Mouse (Mus musculus) forebrain, embryonic 11.5 days (tissue): Measurements from ENCODE around the gene Scn10a. TPM values are rescaled to one million over a fixed set of nuclear protein-coding genes. Genes with fewer than 3 reads are reported as not detected.

Experiments used
- ATAC-seq: fragments of 200-750 bp; cut with Nextera tagmentation; replicated peaks from 2 replicates; pipeline ENCODE4 v1.8.0; 2017; ENCODE audit warnings: moderate TSS enrichment; ENCODE audit not compliant: low FRiP score
- DNase-seq: peaks from one replicate; pipeline ENCODE4 v3.0.0-alpha.2; 2017; ENCODE audit warnings: low spot score
- H3K27ac ChIP-seq: fragments of 300-500 bp; sonication (generic); 2 replicates; pipeline ENCODE4 v1.5.1; 2014; ENCODE audit warnings: low read depth, low read length
- H3K27me3 ChIP-seq: fragments of 300-500 bp; sonication (generic); 2 replicates; pipeline ENCODE4 v1.6.1; 2014; ENCODE audit warnings: mild to moderate bottlenecking, low read length, mixed read lengths; ENCODE audit not compliant: control insufficient read depth, insufficient read depth
- H3K36me3 ChIP-seq: fragments of 300-500 bp; sonication (generic); 2 replicates; pipeline ENCODE4 v1.6.1; 2014; ENCODE audit warnings: mild to moderate bottlenecking, low read length, moderate library complexity, mixed read lengths; ENCODE audit not compliant: control insufficient read depth, insufficient read depth
- H3K4me1 ChIP-seq: fragments of 300-500 bp; sonication (generic); replicated peaks from 2 replicates; pipeline ENCODE4 v1.6.1; 2014; ENCODE audit warnings: low read length, mixed read lengths; ENCODE audit not compliant: control insufficient read depth, insufficient read depth
- H3K4me2 ChIP-seq: fragments of 300-500 bp; sonication (generic); 2 replicates; pipeline ENCODE4 v1.6.1; 2014; ENCODE audit warnings: low read depth, mild to moderate bottlenecking, low read length, moderate library complexity, mixed read lengths; ENCODE audit not compliant: severe bottlenecking
- H3K4me3 ChIP-seq: fragments of 300-500 bp; sonication (generic); 2 replicates; pipeline ENCODE4 v1.5.1; 2014; ENCODE audit warnings: low read depth, low read length
- H3K9ac ChIP-seq: fragments of 300-500 bp; sonication (generic); 2 replicates; pipeline ENCODE4 v1.6.1; 2014; ENCODE audit warnings: low read length
- H3K9me3 ChIP-seq: fragments of 300-500 bp; sonication (generic); 2 replicates; pipeline ENCODE4 v1.6.1; 2016; ENCODE audit warnings: low read length, mixed read lengths; ENCODE audit not compliant: control insufficient read depth
- WGBS: fragments of 180-500 bp; shearing (Covaris S2); extraction: QIAGEN DNeasy Blood & Tissue Kit; methylation state at CpG from one replicate; pipeline ENCODE4 v1.1.7; 2014; 5-methylcytosine and 5-hydroxymethylcytosine counted together
- polyA plus RNA-seq: library from polyadenylated mRNA; unstranded; fragments of >200 nt; fragmentation: Nextera tagmentation; extraction: Ambion mirVana; gene quantifications from 2 replicates; pipeline ENCODE4 v1.2.1, GENCODE M21; 2014

The Scn10a gene
- polyA plus RNA-seq, 1 experiment from 2014 or later, result not detected

- H3K27ac ChIP-seq, result no peak overlapping the region
- H3K4me2 ChIP-seq, result no peak overlapping the region
- no peak for DNase-seq
- no peak overlapping the region for H3K9ac ChIP-seq
- no peaks in the 10 kb centered on the region for H3K9me3 ChIP-seq
- no peaks in the 10 kb centered on the region for H3K27me3 ChIP-seq
- H3K4me3 ChIP-seq, result no peak overlapping the region
- H3K4me1 ChIP-seq, result no peaks in the 10 kb centered on the region
- WGBS, result 68% methylated on average over 1 of the region's 1 CpGs
- ATAC-seq, result no peak
- H3K36me3 ChIP-seq, result no peaks in the 10 kb centered on the region
Measured at GRCm38 (mm10) chr9:119664109-119664508, 55.0 kb downstream of the Scn10a start.

- no peak overlapping the region for H3K27ac ChIP-seq
- DNase-seq, result no peak
- 83% methylated on average over 6 of the region's 6 CpGs for WGBS
Measured at GRCm38 (mm10) chr9:119656111-119656510, 63.0 kb downstream of the Scn10a start.

GRCm38 (mm10) chr9:119653758-119654157 lies 65.4 kb downstream of the Scn10a start:
- DNase-seq (no peak), ATAC-seq (no peak)
- Histone ChIP-seq H3K4me2 (no peak overlapping the region), H3K4me1 (no peaks in the 10 kb centered on the region), H3K27ac (no peak overlapping the region), H3K4me3 (no peak overlapping the region), H3K36me3 (no peaks in the 10 kb centered on the region), H3K9me3 (no peaks in the 10 kb centered on the region), H3K9ac (no peak overlapping the region), H3K27me3 (no peaks in the 10 kb centered on the region)
- 63% methylated on average over 5 of the region's 5 CpGs for WGBS

More at GRCm38 (mm10) chr9:119656111-119656510, 63.0 kb downstream of the Scn10a start:
- H3K4me3 ChIP-seq, result no peak overlapping the region
- no peak overlapping the region for H3K9ac ChIP-seq
- no peaks in the 10 kb centered on the region for H3K27me3 ChIP-seq
- H3K4me2 ChIP-seq, result no peak overlapping the region
- no peak for ATAC-seq
- H3K4me1 ChIP-seq, result no peaks in the 10 kb centered on the region
- no peaks in the 10 kb centered on the region for H3K36me3 ChIP-seq
- H3K9me3 ChIP-seq, result no peaks in the 10 kb centered on the region

- Histone ChIP-seq H3K4me1 (no peaks in the 10 kb centered on the region), H3K9ac (no peak overlapping the region), H3K36me3 (no peaks in the 10 kb centered on the region), H3K4me2 (no peak overlapping the region), H3K9me3 (no peaks in the 10 kb centered on the region), H3K27ac (no peak overlapping the region), H3K27me3 (no peaks in the 10 kb centered on the region), H3K4me3 (no peak overlapping the region)
- ATAC-seq (peak; percentile 75; the same call in 1 of the 2 replicates), DNase-seq (peak; percentile 89)
- 60% methylated on average over 8 of the region's 8 CpGs for WGBS
Measured at GRCm38 (mm10) chr9:119646942-119647547, 72.1 kb downstream of the Scn10a start.

GRCm38 (mm10) chr9:119641985-119642384 lies 77.1 kb downstream of the Scn10a start:
- H3K4me1 ChIP-seq, result no peaks in the 10 kb centered on the region
- no peak overlapping the region for H3K9ac ChIP-seq
- H3K4me3 ChIP-seq, result no peak overlapping the region
- no peaks in the 10 kb centered on the region for H3K36me3 ChIP-seq
- H3K27ac ChIP-seq, result no peak overlapping the region
- H3K9me3 ChIP-seq, result no peaks in the 10 kb centered on the region
- WGBS, result 87% methylated on average over 6 of the region's 6 CpGs
- DNase-seq (no peak), ATAC-seq (no peak)
- H3K27me3 ChIP-seq, result no peaks in the 10 kb centered on the region
- no peak overlapping the region for H3K4me2 ChIP-seq

- no peak overlapping the region for H3K4me2 ChIP-seq
- ATAC-seq, result no peak
- H3K9ac ChIP-seq, result no peak overlapping the region
- DNase-seq, result no peak
- H3K36me3 ChIP-seq, result no peaks in the 10 kb centered on the region
- no peaks in the 10 kb centered on the region for H3K9me3 ChIP-seq
- no peak overlapping the region for H3K4me3 ChIP-seq
- no peak overlapping the region for H3K27ac ChIP-seq
- WGBS, result 84% methylated on average over 11 of the region's 11 CpGs
- H3K27me3 ChIP-seq, result no peaks in the 10 kb centered on the region
- 0 out of 2 replicates have a peak, but pooled peaks cover 2% of the 10 kb centered on the region for H3K4me1 ChIP-seq
Measured at GRCm38 (mm10) chr9:119634216-119634843, 84.8 kb downstream of the Scn10a start.

- H3K27me3 ChIP-seq, result no peaks in the 10 kb centered on the region
- 0 out of 2 replicates have a peak, but pooled peaks cover 2% of the 10 kb centered on the region for H3K4me1 ChIP-seq
- no peaks in the 10 kb centered on the region for H3K36me3 ChIP-seq
- ATAC-seq (no peak), DNase-seq (no peak)
- H3K9me3 ChIP-seq, result no peaks in the 10 kb centered on the region
- H3K9ac ChIP-seq, result no peak overlapping the region
- 81% methylated on average over 5 of the region's 5 CpGs for WGBS
- no peak overlapping the region for H3K4me3 ChIP-seq
- no peak overlapping the region for H3K4me2 ChIP-seq
- no peak overlapping the region for H3K27ac ChIP-seq
Measured at GRCm38 (mm10) chr9:119633475-119633874, 85.6 kb downstream of the Scn10a start.

GRCm38 (mm10) chr9:119632801-119633200 lies 86.3 kb downstream of the Scn10a start:
- H3K36me3 ChIP-seq, result no peaks in the 10 kb centered on the region
- H3K4me1 ChIP-seq, result 0 out of 2 replicates have a peak, but pooled peaks cover 2% of the 10 kb centered on the region
- WGBS, result 35% methylated on average over 12 of the region's 12 CpGs
- H3K4me3 ChIP-seq, result no peak overlapping the region
- H3K27me3 ChIP-seq, result no peaks in the 10 kb centered on the region
- H3K27ac ChIP-seq, result no peak overlapping the region
- DNase-seq, result no peak
- no peak overlapping the region for H3K9ac ChIP-seq
- no peaks in the 10 kb centered on the region for H3K9me3 ChIP-seq
- no peak overlapping the region for H3K4me2 ChIP-seq
- no peak for ATAC-seq
